Mouse (Mus musculus): ENCODE results near the gene Sf3a3.
A peak's percentile ranks its signal among the peaks of the same experiment; 100 is the strongest.
"Not testable (repeated sequence)": the region's sequence is repeated elsewhere in the genome, so short reads cannot be mapped to it uniquely, and the experiment has no call there.

The Sf3a3 gene

DNA sequence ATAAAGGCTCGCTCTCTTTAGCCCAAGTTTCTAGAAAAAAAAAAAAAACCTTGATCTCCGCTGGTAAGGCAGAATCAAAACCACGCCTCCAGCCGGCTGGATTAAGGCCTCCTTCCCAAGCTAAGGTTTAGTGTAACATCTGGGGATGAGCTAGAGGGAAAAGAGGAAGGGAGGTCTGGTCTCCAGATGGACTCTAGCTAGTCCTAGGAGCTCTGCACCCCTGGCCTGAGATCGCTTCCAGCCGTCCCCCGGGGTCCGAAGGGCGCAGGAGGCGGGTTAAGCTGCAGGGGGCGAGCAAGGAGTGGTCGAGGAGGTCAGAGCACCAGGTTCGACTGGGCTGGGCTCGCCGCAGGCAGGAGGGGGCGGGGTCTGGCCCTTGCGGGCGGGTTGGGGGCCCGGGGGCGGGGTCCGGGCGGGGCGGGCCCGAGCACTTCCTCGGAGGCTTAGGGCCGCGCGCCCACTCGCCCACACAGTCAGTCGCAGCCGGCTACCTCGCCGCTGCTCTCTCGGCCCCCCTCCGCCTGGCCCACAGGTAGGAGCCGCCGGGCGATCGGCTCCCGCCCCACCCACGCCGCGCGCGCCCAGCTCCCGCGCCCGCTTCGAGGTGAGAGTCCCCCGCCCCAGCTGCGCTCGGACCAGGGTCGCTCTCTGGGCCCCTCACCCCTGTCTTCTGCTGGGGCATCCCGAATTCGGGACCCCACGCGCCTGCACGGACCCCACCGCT lies 14.2 kb upstream of the Sf3a3 start, which contains the start of gene Fhl3:
Gene Fhl3 (plus strand): TSS at position 454 of the 724 bp plus-strand sequence.
- peak; percentile 69 to 73 for DNase-seq

DNA sequence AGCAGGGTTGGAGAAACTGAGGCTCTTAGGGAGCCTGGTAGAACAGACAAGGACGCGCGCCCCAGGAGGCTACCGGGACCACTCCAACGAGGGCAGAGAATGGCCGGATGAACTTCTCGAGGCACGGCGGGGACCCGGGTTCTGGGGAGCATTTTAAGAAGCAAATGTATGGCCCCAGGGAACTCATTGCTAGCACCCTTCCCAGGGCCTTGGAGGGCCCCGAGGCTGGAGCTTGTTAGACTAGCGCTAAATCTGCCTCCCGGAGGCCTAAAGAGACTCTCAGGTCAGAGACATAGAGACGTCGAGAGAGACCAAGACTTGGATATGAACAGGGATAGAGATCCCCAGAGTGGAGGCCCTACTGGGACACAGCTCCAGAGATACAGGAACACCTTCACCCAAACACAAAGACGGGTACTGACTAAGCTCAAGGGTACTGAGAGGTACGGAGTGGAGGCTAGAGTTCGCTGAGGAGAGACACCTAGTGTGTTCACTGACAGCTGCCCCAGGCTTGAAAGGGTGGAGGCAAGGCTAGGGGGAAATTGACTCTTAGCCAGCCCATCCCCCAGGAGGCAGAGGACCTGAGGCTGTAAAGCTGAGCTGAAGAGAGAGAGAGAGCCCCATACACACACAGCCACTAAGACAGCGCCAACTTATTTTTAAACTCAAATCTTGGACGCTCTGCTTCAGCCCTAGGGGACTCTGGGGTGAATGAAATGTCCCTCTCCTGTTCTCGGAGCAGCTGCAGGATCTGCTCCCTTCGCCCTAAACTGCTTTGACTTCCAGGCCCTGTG lies 13.3 kb upstream of the Sf3a3 start:
- DNase-seq, result peak in 1 of 2 experiments; percentile 11

DNA sequence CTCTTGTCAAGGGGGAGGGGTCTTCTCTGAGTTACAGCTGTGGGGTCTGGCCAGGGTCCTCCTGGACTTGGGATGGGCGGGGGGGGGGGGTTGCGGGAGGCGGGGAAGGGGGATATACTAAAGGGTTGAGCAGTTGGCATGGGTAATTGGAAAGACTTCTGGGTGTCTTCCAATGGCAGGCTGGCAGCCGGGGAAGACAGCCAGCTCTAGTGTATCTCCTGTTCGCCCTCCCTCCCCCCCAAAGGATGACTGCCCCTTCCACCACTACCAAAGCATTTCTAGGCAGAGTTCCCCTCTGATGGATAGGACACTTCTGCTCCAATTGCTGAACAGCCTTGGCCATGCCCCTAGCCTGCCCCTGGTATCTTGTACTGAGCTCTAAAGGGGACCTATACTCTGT lies 12.7 kb upstream of the Sf3a3 start:
- DNase-seq, result no peak

- peak in 1 of 2 experiments; percentile 6 for DNase-seq
Measured at GRCm38 (mm10) chr4:124703406-124703805, 11.2 kb upstream of the Sf3a3 start.

DNA sequence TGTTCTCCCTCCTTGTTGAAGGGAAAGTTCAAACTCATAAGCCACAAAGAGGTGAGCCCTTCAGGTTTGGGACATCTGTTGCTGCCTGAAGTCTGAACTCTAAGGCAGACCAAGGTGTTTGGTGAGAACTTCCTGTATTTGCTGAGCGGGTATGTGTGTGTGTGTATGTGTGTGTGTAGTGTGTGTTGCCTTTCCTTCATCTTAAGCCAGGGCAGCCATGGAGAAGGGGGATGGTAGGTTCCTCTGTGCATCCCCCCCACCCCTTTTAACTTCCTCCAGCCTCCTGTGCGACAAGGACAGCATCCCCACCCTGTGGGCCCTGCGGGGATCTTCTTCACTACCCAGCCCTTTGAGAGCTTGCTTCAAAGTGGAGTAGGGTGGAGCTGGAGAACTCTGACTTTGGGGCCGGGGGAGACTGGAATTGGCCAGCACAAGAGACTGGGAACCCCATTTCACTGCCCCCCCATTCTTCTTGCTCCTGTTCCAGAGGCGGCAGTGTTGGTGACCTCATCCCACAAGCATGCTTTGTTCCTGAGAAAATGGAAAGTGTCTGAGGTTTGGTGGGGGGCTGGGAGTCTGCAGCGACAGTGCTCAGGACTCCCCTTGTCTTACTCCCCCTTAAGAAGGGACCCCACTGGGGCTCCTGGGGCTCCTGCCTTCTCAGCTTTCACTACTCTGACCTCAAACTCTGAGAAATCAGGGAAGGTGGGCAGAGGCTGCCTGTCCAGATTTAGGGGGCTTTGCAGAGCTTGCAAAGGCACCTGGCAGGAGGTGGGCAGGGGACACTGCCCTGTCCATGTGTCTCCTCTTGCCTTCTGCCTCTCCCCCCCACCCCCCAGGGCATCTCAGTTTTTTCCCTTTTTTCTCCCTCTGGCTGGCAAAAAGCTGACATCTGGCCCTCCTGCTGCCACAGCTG lies 10.4 kb upstream of the Sf3a3 start:
- peak; percentile 7 to 46 for DNase-seq

DNA sequence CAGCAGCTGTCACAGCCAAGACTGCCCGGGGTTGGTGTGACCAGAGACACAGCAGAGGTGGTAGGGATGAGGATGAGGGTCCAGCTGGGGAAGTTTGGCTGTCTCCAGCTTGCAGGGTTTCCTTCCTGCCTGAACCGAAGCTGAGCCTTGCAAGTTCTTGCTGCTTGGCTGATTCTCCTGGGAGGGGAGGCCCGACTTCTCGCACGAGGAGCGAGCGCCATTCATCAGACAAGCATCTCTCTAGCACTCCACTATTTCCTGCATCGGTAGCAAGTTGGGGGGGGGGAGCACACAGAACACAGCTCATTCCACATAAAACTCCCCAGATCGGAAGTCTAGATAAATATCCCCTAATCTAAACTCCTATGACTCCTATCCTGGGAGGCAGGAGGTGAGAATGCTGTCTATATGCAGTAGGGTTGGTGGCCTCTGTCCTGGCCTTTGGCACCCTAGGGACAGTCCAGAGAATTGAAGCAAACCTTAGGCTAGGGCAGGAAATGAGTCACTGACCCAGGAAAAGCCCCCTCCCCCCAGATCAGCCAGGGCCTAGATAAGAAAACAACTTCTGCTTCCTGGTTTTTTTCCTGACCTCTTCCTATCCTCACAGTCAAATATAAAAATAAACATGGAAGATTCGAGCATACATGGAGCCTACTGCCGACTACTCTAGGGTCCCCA lies 9.6 kb upstream of the Sf3a3 start:
- no peak for DNase-seq

DNA sequence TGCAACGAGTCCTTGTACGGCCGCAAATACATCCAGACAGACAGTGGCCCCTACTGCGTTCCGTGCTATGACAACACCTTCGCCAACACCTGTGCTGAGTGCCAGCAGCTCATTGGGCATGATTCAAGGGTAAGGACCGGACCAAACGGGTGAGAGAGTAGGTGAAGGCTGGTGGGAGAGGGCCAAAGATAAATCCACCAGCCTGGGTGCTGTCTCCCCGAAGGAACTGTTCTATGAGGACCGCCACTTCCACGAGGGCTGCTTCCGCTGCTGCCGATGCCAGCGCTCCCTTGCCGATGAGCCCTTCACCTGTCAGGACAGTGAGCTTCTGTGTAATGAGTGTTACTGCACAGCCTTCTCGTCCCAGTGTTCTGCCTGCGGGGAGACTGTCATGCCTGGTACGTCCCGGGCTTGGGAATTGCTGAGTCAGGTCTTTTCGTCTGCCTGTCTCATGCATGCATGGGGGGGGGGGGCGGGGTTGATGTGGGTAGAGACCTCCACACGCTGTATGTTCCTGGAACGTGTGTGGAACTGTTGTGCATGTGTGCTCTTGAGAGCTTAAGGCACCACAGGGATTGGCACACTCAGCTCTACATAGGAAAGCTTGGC lies 8.8 kb upstream of the Sf3a3 start:
- DNase-seq, result no peak

DNA sequence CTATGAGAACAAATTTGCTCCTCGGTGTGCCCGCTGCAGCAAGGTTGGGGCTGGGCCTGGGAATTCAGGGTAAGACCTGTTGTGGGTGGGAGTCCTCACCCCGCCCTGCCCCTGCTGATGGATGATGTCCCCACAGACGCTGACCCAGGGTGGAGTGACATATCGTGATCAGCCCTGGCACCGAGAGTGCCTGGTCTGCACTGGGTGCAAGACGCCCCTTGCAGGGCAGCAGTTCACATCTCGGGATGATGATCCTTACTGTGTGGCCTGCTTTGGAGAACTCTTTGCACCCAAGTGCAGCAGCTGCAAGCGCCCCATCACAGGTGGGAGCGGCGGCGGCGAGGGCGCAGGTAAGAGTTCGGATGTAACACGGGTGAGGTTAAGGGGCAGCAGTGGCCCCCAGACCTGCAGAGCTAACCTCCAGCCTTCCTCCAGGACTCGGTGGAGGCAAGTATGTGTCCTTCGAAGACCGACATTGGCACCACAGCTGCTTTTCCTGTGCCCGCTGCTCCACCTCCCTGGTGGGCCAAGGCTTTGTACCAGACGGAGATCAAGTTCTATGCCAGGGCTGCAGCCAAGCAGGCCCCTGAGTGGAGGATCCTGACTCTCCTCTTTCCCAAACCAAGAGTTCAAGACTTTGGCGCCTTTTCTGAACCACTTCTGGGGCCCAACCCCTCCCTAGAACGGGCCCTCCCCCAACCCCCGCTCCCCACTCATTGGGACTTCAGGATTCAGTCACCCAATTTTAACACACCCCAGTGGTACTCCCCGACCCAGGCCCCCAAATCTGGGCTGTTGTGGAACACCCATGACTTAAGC lies 7.0 kb upstream of the Sf3a3 start:
- not testable (repeated sequence) for DNase-seq

DNA sequence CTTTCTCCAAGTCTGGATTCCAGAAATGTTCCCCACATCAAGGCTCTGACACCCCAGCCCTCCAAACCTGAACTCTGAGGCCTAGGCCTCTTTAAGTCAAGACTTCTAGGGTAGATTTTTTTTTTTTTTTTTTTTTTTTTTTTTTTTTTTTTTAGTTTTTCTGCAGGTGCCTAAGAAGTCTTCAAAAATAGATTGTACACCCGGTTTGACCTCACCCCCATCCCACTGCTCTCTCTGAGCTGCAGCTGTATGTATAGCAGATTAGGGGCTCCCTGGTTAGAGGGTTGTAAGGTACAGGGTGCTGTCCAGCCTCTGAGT lies 6.4 kb upstream of the Sf3a3 start:
- not testable (repeated sequence) for DNase-seq

DNA sequence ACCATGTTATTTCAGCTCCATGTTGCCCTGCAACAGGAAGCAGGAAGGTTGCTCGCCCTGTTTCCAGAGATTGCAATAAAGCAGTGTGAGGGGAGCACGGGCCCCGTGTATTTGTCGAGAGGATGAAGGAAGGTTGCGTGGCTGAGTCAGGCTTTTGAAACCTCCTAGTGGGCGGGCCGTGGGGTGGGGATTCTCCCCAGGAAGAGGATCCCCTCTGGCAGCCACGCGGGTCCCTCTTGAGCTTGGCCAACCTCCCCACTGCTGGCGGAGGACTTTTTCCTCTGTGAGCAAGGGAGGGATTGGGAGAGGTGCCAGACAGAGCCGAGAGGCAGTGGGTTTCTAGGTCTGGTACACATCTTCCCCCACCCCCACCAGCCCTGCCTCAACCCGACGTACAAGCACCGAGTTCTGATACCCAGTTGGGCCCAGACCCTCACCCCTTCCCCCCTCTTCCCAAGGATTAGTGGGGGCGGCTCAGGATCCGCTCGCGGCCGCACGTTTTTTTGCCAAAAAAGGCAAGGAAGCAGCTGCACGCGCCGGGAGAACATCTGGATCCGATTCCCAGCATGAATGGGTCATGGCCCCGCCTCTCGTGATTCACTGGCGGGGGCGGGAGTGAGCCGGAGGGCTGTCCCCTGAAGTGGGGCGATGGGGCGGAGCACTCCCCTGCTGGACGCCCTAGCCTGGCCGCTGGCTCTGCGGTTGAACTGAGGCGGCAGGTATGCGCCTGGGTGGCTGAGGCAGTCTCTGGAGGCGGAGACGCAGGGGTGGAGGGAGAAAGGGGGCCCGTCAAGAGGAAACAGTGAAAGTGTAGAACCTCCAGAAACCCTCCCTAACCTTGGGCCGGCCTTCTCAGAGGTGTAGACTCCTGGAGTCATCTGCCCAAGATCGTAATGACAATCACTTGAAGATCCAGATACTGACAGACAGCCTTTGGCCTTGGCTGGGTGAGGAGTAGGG lies 5.8 kb upstream of the Sf3a3 start:
- peak; percentile 84 to 85 for DNase-seq

GRCm38 (mm10) chr4:124709961-124710446 lies 4.6 kb upstream of the Sf3a3 start:
- peak in 1 of 2 experiments; percentile 42 for DNase-seq

GRCm38 (mm10) chr4:124710776-124711291 lies 3.7 kb upstream of the Sf3a3 start:
- DNase-seq, result peak in 1 of 2 experiments; percentile 48

DNA sequence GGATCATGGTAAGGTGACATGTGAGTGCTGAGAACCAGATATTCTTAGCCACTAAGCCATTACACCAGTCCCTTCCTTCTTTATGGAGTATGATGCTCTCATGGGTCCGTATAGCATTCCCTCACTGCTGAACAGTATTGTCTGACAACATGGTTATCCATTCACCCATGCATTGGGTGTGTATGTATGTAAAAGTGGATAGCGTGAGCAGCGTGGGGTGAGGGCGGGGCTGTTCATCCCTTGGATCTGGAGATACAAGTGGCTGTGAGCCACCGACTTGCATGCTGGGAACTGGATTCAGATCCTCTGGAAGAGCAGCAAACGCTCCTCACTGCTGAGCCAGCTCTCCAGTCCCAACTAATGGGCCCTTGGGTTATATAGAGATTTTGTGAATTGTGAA lies 2.0 kb upstream of the Sf3a3 start:
- DNase-seq, result no peak

DNA sequence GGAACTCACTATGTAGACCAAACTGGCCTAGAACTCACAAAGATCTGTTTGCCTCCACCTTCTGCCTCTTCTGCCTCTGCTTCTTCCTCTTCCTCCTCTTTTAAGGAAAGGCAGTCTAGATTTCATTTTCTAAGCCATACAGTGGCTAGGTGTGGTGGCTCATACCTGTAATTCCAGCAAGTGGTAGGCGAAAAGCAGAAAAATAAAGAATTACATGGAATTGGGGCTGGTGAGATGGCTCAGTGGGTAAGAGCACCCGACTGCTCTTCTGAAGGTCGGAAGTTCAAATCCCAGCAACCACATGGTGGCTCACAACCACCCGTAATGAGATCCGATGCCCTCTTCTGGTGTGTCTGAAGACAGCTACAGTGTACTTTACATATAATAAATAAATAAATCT lies 726 bp upstream of the Sf3a3 start:
- DNase-seq, result not testable (repeated sequence)

- no peak for DNase-seq
Measured at GRCm38 (mm10) chr4:124719101-124719500, 4.5 kb downstream of the Sf3a3 start.

- DNase-seq, result no peak
Measured at GRCm38 (mm10) chr4:124726121-124726520, 11.5 kb downstream of the Sf3a3 start.

DNA sequence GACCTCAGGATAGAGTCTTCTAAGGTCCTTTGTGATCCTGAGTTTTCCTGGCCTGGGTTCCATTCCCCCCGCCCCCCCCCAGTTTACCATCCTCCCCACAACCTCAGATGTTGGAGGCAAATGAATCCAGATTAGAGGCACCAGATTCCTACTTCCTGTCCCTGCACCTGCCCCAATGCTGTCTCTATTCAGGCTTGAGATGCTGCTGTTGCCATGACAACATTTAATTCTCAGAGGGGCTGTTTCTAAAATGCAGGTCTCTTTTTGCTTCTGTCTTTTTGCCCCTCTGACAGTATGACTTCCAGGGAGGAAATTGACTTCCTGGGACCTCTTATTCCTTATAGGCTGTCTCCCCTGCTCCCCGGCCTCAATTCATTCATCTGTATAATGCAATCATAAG lies 22.4 kb downstream of the Sf3a3 start:
- no peak for DNase-seq

GRCm38 (mm10) chr4:124737486-124737885 lies 22.9 kb downstream of the Sf3a3 start:
- no peak for DNase-seq

DNA sequence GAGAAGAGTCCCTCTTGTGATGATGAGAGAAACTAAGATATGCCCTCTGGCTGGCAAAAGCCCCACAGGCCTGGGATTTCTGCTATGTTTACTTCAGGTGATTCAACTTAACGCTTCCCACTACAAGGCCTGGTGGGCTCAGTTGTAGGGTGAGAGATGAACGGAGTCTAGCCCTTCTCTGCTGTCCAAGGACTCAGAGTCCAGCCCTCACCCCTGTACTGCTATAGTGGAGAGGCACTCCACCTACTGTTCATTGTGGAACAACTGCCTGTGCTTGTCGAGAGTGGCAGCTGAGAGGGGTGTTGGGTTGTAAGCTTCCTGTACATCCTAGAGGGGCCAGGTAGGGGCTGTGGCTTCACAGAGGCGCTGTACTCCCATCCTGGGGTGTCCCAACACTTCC lies 23.4 kb downstream of the Sf3a3 start:
- no peak for DNase-seq

- DNase-seq, result no peak
Measured at GRCm38 (mm10) chr4:124738783-124739182, 24.2 kb downstream of the Sf3a3 start.

Measured in spleen, adult 18-20 months (tissue).